12 mouse cellular contexts compared by ENCODE assay signal in the genomic region with DNA sequence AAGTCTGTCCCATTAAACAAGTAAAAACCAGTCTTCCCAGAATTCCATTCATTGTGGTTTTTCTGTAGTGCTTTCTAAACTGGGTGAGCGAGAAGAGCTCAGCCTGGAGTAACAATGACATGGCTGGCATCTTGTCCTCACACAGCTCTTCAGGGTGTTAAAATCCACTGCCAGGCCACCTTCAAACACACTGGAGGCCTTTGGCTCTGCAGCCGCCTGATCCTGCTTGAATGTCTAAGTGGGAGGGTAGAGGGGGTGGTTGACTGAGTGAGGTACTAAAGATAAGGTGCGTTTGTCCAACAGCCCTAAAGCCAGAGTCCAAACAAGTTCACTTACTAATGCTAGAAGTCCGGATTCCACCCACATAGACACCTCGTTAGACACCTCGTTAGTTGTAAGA. TPM values are rescaled to one million over a fixed set of nuclear protein-coding genes. Genes with fewer than 3 reads are reported as not detected.
DNase-seq lines count a peak whose midpoint lies in the region; ATAC-seq and TF ChIP-seq lines count a peak whose summit lies in the region.
"Had no signal": no experiment of that assay in that cellular context is flagged by ENCODE, and none has a peak within 500 bp of the region (broad histone marks: within the 10 kb centered on the region; RNA-seq: fewer than 3 reads in every experiment).

No protein-coding gene starts in this region.

- H3K4me1 ChIP-seq in heart, embryonic 12.5 days (replicated peaks) = peaks cover 30% of the 10 kb centered on the region
- peaks cover 2% of the 10 kb centered on the region; the same call in 1 of the 2 replicates for H3K4me1 ChIP-seq in liver, embryonic 16.5 days (ENCODE audit: control insufficient read depth, low read depth, low read length)
- peaks cover 3% of the 10 kb centered on the region; the same call in 1 of the 2 replicates for H3K4me1 ChIP-seq in midbrain, postnatal 0 days (ENCODE audit: insufficient read depth, low read length)

- ATAC-seq in heart, embryonic 12.5 days (ENCODE audit: insufficient number of reproducible peaks, low FRiP score) = peak; percentile 63
- ATAC-seq in liver, embryonic 16.5 days (ENCODE audit: low read depth) = peak; percentile 56
- no peak for ATAC-seq in midbrain, postnatal 0 days (ENCODE audit: low FRiP score)
- no peak for ATAC-seq in cerebellum, adult (ENCODE audit: insufficient number of reproducible peaks, low FRiP score, low TSS enrichment)

- peak; percentile 28 to 51 for DNase-seq in heart, adult 18-20 months
- DNase-seq in heart, postnatal 25 days (ENCODE audit: low spot score) = no peak
- DNase-seq in midbrain, postnatal 0 days (ENCODE audit: low spot score) = no peak
- DNase-seq in B cell, adult 2 months = no peak
- no peak for DNase-seq in gastrocnemius, postnatal 25 days
- DNase-seq: cerebellum, adult 9-10 months; kidney, postnatal 10 days; thymus, adult 2 months had no signal

- peaks cover 4% of the 10 kb centered on the region for H3K36me3 ChIP-seq in heart, embryonic 12.5 days
- H3K36me3 ChIP-seq in liver, embryonic 16.5 days (ENCODE audit: control insufficient read depth, insufficient read depth) = no peaks in the 10 kb centered on the region; the same call in 1 of the 2 replicates
- H3K36me3 ChIP-seq in midbrain, postnatal 0 days (ENCODE audit: insufficient read depth, low read length) = peaks cover 1% of the 10 kb centered on the region; the same call in 1 of the 2 replicates

- no peak overlapping the region for H3K9ac ChIP-seq in heart, embryonic 12.5 days
- H3K9ac ChIP-seq in liver, embryonic 16.5 days (ENCODE audit: low read depth, low read length) = no peak overlapping the region
- H3K9ac ChIP-seq in midbrain, postnatal 0 days (replicated peaks; ENCODE audit: low read length, poor library complexity, severe bottlenecking) = no peak overlapping the region

- H3K4me2 ChIP-seq in heart, embryonic 12.5 days = no peak overlapping the region
- no peak overlapping the region for H3K4me2 ChIP-seq in liver, embryonic 16.5 days (ENCODE audit: low read depth, low read length)
- H3K4me2 ChIP-seq in midbrain, postnatal 0 days (ENCODE audit: low read depth, low read length, poor library complexity, severe bottlenecking) = no peak overlapping the region

- intact Hi-C loops in heart, postnatal 25 days (cut with DNase I) = loop anchor here (5.0 kb wide), 1 partner anchor 65 kb away; no protein-coding TSS in a partner anchor

- H3K9me3 ChIP-seq in heart, embryonic 12.5 days (replicated peaks) = no peaks in the 10 kb centered on the region
- H3K9me3 ChIP-seq in liver, embryonic 16.5 days (replicated peaks; ENCODE audit: control insufficient read depth, low read length) = no peaks in the 10 kb centered on the region
- no peaks in the 10 kb centered on the region for H3K9me3 ChIP-seq in midbrain, postnatal 0 days (ENCODE audit: low read length)

- H3K27ac ChIP-seq in heart, embryonic 12.5 days (ENCODE audit: poor library complexity, severe bottlenecking) = peak overlapping the region; percentile 61; the same call in 1 of the 2 replicates
- H3K27ac ChIP-seq in liver, embryonic 16.5 days (ENCODE audit: low read length) = 0 out of 2 replicates have a peak overlapping the region, but pooled peaks have one; percentile 29
- 0 out of 2 replicates have a peak overlapping the region, but pooled peaks have one; percentile 8 for H3K27ac ChIP-seq in midbrain, postnatal 0 days (ENCODE audit: low read depth, low read length)

- 29% methylated on average over 6 of the region's 6 CpGs for WGBS in heart, embryonic 12.5 days
- WGBS in liver, embryonic 16.5 days (ENCODE audit: insufficient replicate concordance) = 58% methylated on average over 6 of the region's 6 CpGs
- WGBS in midbrain, postnatal 0 days = 39% methylated on average over 6 of the region's 6 CpGs

- no peak overlapping the region for H3K4me3 ChIP-seq in heart, embryonic 12.5 days
- no peak overlapping the region for H3K4me3 ChIP-seq in liver, embryonic 16.5 days (ENCODE audit: low read depth, low read length)
- no peak overlapping the region for H3K4me3 ChIP-seq in midbrain, postnatal 0 days (ENCODE audit: low read depth, low read length)

- H3K27me3 ChIP-seq in heart, embryonic 12.5 days (replicated peaks) = no peaks in the 10 kb centered on the region
- no peaks in the 10 kb centered on the region for H3K27me3 ChIP-seq in liver, embryonic 16.5 days (ENCODE audit: control insufficient read depth, insufficient read depth, low read depth, low read length)
- no peaks in the 10 kb centered on the region for H3K27me3 ChIP-seq in midbrain, postnatal 0 days (ENCODE audit: insufficient read depth, low read length)
- H3K27me3 ChIP-seq: CH12.LX had no signal

- no peak for TF ChIP-seq CTCF in midbrain, postnatal 0 days (IDR thresholded peaks at IDR 0.05)

RNA-seq across cellular contexts. Expression of a gene that starts 48.6 kb away (rescaled TPM):
- not detected for total RNA-seq in heart, adult 18-20 months (2021)
- under 1 TPM in 1 of 2 experiments, not detected in 1; 0.16 TPM for total RNA-seq in heart, postnatal 25 days (2021)
- 0.19 and 0.42 TPM in 2 replicates for polyA plus RNA-seq in heart, embryonic 12.5 days (2016; fragmentation: Nextera tagmentation; extraction: Ambion mirVana)
- not detected in 2 replicates for polyA plus RNA-seq in liver, embryonic 16.5 days (2015; fragmentation: Nextera tagmentation; extraction: Ambion mirVana)
- 12.6 and 15.0 TPM in 2 replicates for total RNA-seq in midbrain, postnatal 0 days (2014; rRNA removed)
- polyA plus RNA-seq in midbrain, postnatal 0 days (2015; fragmentation: Nextera tagmentation; extraction: Ambion mirVana) = 10.2 and 11.6 TPM in 2 replicates
- total RNA-seq in gastrocnemius, postnatal 25 days (2021) = not detected

Comparison
In these comparisons a context has a peak if more than half of its experiments do, and no peak if none do; other contexts are left out.
1. DNase-seq: peak in heart, adult 18-20 months (2 of 2); none in heart, postnatal 25 days (single experiment), midbrain, postnatal 0 days (single experiment), B cell, adult 2 months (0 of 2) and gastrocnemius, postnatal 25 days (single experiment).
2. ATAC-seq: peak in heart, embryonic 12.5 days (single experiment) and liver, embryonic 16.5 days (single experiment); none in midbrain, postnatal 0 days (single experiment) and cerebellum, adult (single experiment).
3. H3K27ac ChIP-seq: peak in every context shown above with its lines; median percentile 61 in heart, embryonic 12.5 days; 29 in liver, embryonic 16.5 days; 8 in midbrain, postnatal 0 days.
4. RNA of a gene that starts 48.6 kb away (total RNA-seq): 12.6 to 15.0 TPM in midbrain, postnatal 0 days; 0.16 TPM in heart, postnatal 25 days, not detected in gastrocnemius, postnatal 25 days and not detected in heart, adult 18-20 months; every median in the first group is over 10 times any median in the second.